Mouse (Mus musculus) liver, embryonic 15.5 days (tissue): ENCODE data around the gene Scamp3. TPM values are rescaled to one million over a fixed set of nuclear protein-coding genes. Genes with fewer than 3 reads are reported as not detected.
A peak's percentile ranks its signal among the peaks of the same experiment; 100 is the strongest.
"Not testable (repeated sequence)": the region's sequence is repeated elsewhere in the genome, so short reads cannot be mapped to it uniquely, and the experiment has no call there.

Experiments
- ATAC-seq: fragments of 200-750 bp; cut with Nextera tagmentation; 2 replicates; pipeline ENCODE4 v1.8.0; 2017; ENCODE audit warnings: moderate number of reproducible peaks, mild to moderate bottlenecking, moderate library complexity; ENCODE audit not compliant: insufficient read depth
- H3K27ac ChIP-seq: fragments of 300-500 bp; sonication (generic); replicated peaks from 2 replicates; pipeline ENCODE4 v1.5.1; 2015; ENCODE audit warnings: mild to moderate bottlenecking, inconsistent platforms
- H3K27me3 ChIP-seq: fragments of 300-500 bp; sonication (generic); 2 replicates; pipeline ENCODE4 v1.6.1; 2015; ENCODE audit warnings: mild to moderate bottlenecking, inconsistent platforms
- H3K36me3 ChIP-seq: fragments of 300-500 bp; sonication (generic); replicated peaks from 2 replicates; pipeline ENCODE4 v1.6.1; 2015; ENCODE audit warnings: moderate library complexity, mild to moderate bottlenecking, inconsistent platforms
- H3K4me1 ChIP-seq: fragments of 300-500 bp; sonication (generic); replicated peaks from 2 replicates; pipeline ENCODE4 v1.6.1; 2015; ENCODE audit warnings: inconsistent platforms
- H3K4me2 ChIP-seq: fragments of 300-500 bp; sonication (generic); 2 replicates; pipeline ENCODE4 v1.6.1; 2015; ENCODE audit warnings: moderate library complexity, mild to moderate bottlenecking, inconsistent platforms
- H3K4me3 ChIP-seq: fragments of 300-500 bp; sonication (generic); replicated peaks from 2 replicates; pipeline ENCODE4 v1.5.1; 2015; ENCODE audit warnings: mild to moderate bottlenecking, inconsistent platforms
- H3K9ac ChIP-seq: fragments of 300-500 bp; sonication (generic); 2 replicates; pipeline ENCODE4 v1.6.1; 2015; ENCODE audit warnings: moderate library complexity, mild to moderate bottlenecking, inconsistent platforms
- H3K9me3 ChIP-seq: fragments of 300-500 bp; sonication (generic); replicated peaks from 2 replicates; pipeline ENCODE4 v1.6.1; 2016; ENCODE audit warnings: inconsistent platforms
- WGBS: fragments of 180-500 bp; shearing (Covaris S2); methylation state at CpG from one replicate; pipeline ENCODE4 v1.1.7; 2015; ENCODE audit warnings: mixed read lengths; ENCODE audit not compliant: insufficient replicate concordance; 5-methylcytosine and 5-hydroxymethylcytosine counted together
- polyA plus RNA-seq: library from polyadenylated mRNA; unstranded; fragments of >200 nt; fragmentation: Nextera tagmentation; extraction: Ambion mirVana; gene quantifications from 2 replicates; pipeline ENCODE4 v1.2.1, GENCODE M21; 2015

Scamp3 gene
- polyA plus RNA-seq, 1 experiment from 2014 or later: 53.0 TPM

- Histone ChIP-seq H3K4me3 (peak overlapping the region; percentile 49), H3K4me1 (peaks cover 86% of the 10 kb centered on the region), H3K4me2 (peak overlapping the region; percentile 85), H3K27ac (peak overlapping the region; percentile 80), H3K27me3 (peaks cover 34% of the 10 kb centered on the region), H3K9ac (peak overlapping the region; percentile 44; the same call in 1 of the 2 replicates), H3K9me3 (no peaks in the 10 kb centered on the region), H3K36me3 (peaks cover 41% of the 10 kb centered on the region)
- 17% methylated on average over 26 of the region's 26 CpGs for WGBS
- peak; percentile 88 for ATAC-seq
Observed at GRCm38 (mm10) chr3:89147101-89147978, 29.9 kb upstream of the Scamp3 start.

- peak overlapping the region; percentile 49 for H3K4me3 ChIP-seq
- no peaks in the 10 kb centered on the region for H3K9me3 ChIP-seq
- peaks cover 40% of the 10 kb centered on the region for H3K27me3 ChIP-seq
- peaks cover 84% of the 10 kb centered on the region for H3K4me1 ChIP-seq
- peak overlapping the region; percentile 44; the same call in 1 of the 2 replicates for H3K9ac ChIP-seq
- H3K4me2 ChIP-seq: peak overlapping the region; percentile 85
- H3K27ac ChIP-seq: peak overlapping the region; percentile 80
- peak; percentile 42; the same call in 1 of the 2 replicates for ATAC-seq
- 15% methylated on average over 15 of the region's 15 CpGs for WGBS
- peaks cover 35% of the 10 kb centered on the region for H3K36me3 ChIP-seq
Observed at GRCm38 (mm10) chr3:89147979-89148311, 29.3 kb upstream of the Scamp3 start.

DNA sequence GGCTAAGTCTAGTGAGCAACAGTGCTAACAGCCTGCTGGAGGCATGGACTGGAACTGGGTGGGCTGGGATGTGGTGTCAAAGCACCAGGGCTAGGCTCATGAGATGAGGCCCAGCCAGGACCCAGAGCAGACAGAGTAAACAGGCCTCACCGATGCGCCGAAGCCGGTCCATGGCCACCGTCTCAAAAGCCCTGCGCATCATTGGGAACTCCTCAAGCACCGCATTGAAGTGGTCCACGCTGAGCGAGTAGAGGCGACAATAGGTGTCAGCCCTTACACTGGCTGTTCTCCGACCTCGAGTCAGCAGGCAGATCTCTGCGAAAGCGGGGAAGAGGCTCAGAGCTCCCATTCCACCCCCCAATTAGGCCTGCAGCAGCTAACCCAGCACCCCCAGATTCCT is 28.7 kb upstream of the Scamp3 start:
- no peak for ATAC-seq
- Histone ChIP-seq H3K9me3 (no peaks in the 10 kb centered on the region), H3K27me3 (peaks cover 44% of the 10 kb centered on the region), H3K4me2 (peak overlapping the region; percentile 85), H3K4me3 (no peak overlapping the region), H3K36me3 (peaks cover 29% of the 10 kb centered on the region), H3K4me1 (peaks cover 79% of the 10 kb centered on the region), H3K9ac (no peak overlapping the region), H3K27ac (peak overlapping the region; percentile 80; the same call in 1 of the 2 replicates)
- 76% methylated on average over 14 of the region's 14 CpGs for WGBS

- Histone ChIP-seq H3K27ac (no peak overlapping the region), H3K4me2 (0 out of 2 replicates have a peak overlapping the region, but pooled peaks have one; percentile 0), H3K36me3 (no peaks in the 10 kb centered on the region), H3K27me3 (peaks cover 51% of the 10 kb centered on the region), H3K9ac (no peak overlapping the region), H3K9me3 (no peaks in the 10 kb centered on the region), H3K4me1 (peaks cover 46% of the 10 kb centered on the region), H3K4me3 (no peak overlapping the region)
- ATAC-seq: 0 out of 2 replicates have a peak, but pooled peaks have one; percentile 4
- 35% methylated on average over 17 of the region's 17 CpGs for WGBS
Observed at GRCm38 (mm10) chr3:89152084-89152835, 25.0 kb upstream of the Scamp3 start.

DNA sequence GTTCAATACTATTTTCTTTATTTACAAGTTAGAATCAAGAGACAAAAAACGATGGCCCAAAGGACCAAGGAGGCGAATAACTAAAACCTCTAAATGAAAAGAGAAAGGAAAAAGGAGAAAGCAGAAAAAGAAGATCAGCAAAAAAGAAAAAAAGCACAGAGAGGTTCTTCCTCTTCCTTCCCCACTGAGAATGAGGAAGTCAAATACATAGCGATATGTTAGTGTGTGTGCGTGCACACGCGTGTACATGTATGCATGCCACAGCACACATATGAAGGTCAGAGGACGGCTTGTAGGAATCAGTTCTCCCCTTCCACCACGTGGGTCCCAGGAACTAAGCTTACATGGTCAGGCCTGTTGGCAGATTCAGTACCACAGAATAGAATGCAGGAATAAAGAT is 20.3 kb upstream of the Scamp3 start:
- no peaks in the 10 kb centered on the region for H3K36me3 ChIP-seq
- 66% methylated on average over 8 of the region's 8 CpGs for WGBS
- peaks cover 52% of the 10 kb centered on the region for H3K27me3 ChIP-seq
- no peak overlapping the region for H3K4me2 ChIP-seq
- H3K27ac ChIP-seq: no peak overlapping the region
- H3K4me3 ChIP-seq: no peak overlapping the region
- no peak for ATAC-seq
- no peaks in the 10 kb centered on the region for H3K9me3 ChIP-seq
- peaks cover 27% of the 10 kb centered on the region for H3K4me1 ChIP-seq
- no peak overlapping the region for H3K9ac ChIP-seq

DNA sequence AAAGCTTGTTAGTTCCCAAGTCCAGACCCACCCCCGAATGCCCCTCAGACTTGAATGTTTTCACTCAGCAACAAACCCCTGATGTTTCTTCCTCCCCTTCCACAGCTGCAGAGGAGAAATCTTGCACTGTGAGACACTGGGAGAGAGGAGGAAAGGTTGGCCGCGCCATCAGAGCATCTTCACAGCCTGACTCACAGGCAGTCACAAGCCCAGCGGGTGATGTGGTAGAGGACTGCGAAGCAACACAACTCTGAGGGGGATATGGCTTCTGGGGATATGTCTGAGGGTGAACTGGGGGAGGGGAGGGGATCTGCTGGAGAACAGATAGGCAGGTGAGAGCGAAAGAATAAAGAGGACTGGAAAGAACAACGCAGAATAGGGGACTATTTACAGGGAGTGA is 18.6 kb upstream of the Scamp3 start:
- Histone ChIP-seq H3K4me2 (no peak overlapping the region; the same call in 1 of the 2 replicates), H3K36me3 (no peaks in the 10 kb centered on the region), H3K9ac (no peak overlapping the region), H3K9me3 (no peaks in the 10 kb centered on the region), H3K4me1 (peaks cover 19% of the 10 kb centered on the region), H3K27me3 (peaks cover 42% of the 10 kb centered on the region), H3K27ac (no peak overlapping the region), H3K4me3 (no peak overlapping the region; the same call in 1 of the 2 replicates)
- 19% methylated on average over 7 of the region's 7 CpGs for WGBS
- no peak for ATAC-seq

DNA sequence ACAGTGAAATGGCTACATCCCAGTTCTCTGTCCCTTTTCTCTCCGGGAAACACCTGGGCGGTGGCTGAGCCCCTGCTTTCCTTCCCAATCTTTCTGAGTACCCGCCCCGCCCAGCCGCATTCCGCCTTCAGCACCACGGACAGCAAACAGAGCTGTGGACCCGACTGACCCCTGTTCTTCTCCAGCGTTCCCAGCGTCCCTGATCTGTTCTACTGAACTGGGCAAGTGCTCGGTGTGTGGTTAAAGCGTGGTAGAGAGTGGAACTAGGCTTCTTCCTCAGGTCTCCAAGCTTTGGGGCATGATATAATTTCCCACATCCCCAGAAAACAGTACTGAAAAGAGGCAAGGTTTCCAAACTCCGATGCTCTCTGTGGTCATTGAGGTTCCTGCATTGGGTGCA is 18.1 kb upstream of the Scamp3 start:
- Histone ChIP-seq H3K4me1 (peaks cover 25% of the 10 kb centered on the region), H3K36me3 (no peaks in the 10 kb centered on the region), H3K4me2 (peak overlapping the region; percentile 99), H3K9ac (no peak overlapping the region), H3K4me3 (peak overlapping the region; percentile 60), H3K27me3 (peaks cover 40% of the 10 kb centered on the region), H3K9me3 (no peaks in the 10 kb centered on the region), H3K27ac (no peak overlapping the region)
- 1% methylated on average over 13 of the region's 13 CpGs for WGBS
- ATAC-seq: peak; percentile 27; the same call in 1 of the 2 replicates

DNA sequence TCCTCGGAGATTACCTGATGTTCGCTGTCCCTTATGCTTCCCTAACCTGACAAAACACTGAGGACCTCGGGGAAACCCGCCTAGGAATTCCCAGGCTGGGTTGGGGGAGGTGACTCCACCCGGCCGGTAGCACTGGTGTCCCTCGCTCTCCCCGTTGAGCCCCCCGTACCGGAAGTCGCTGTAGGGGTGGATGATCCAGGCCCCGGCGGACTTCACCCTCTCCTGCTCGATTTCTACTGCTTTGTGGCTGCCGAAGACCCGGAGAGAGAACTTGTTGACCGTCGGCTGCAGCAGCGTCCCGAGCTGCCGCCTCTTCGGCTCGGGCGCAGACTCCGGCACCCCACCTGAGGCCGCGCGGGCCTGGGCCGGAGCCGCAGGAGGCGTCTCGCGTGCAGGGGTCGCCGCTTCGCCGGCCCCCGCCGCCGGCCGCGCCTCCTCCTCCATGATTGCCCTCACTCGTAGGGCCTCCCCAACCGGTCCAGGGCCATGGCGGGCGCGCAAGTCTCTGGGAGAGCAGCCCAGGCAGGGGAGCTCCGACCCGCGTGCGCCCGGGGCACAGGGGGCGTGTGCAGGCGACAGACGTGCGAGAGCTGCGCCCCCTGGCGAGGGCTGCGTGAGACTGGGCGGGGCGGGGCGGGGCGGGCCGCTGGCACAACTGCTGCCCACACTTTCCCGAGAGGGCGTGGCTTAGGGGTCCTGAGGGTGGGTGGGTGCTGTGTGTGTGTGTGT is 17.5 kb upstream of the Scamp3 start, which contains the start of gene Hcn3:
Hcn3 (minus strand) TSS at position 581 of the 729 bp plus-strand sequence.
- peak within 1 kb of the TSS; percentile 51 for H3K9ac ChIP-seq

GRCm38 (mm10) chr3:89161207-89161606 is 16.1 kb upstream of the Scamp3 start:
- H3K9me3 ChIP-seq, ATAC-seq: not testable (repeated sequence)

More for the DNA sequence above, 17.5 kb upstream of the Scamp3 start, which contains the start of gene Hcn3:
- no peaks in the 10 kb centered on the region for H3K36me3 ChIP-seq
- H3K4me1 ChIP-seq: peaks cover 28% of the 10 kb centered on the region
- H3K27ac ChIP-seq: no peak within 1 kb of the TSS
- no peaks in the 10 kb centered on the region for H3K9me3 ChIP-seq
- ATAC-seq: peak; percentile 14; the same call in 1 of the 2 replicates
- peak within 1 kb of the TSS; percentile 60 for H3K4me3 ChIP-seq
- peaks cover 38% of the 10 kb centered on the region for H3K27me3 ChIP-seq
- WGBS: under 1% methylated on average over 56 of the region's 66 CpGs
- peak within 1 kb of the TSS; percentile 99 for H3K4me2 ChIP-seq

GRCm38 (mm10) chr3:89161786-89162185 is 15.5 kb upstream of the Scamp3 start:
- Histone ChIP-seq H3K27ac (no peak overlapping the region), H3K9ac (no peak overlapping the region), H3K27me3 (peaks cover 32% of the 10 kb centered on the region), H3K4me3 (no peak overlapping the region), H3K4me2 (no peak overlapping the region), H3K36me3 (peaks cover 1% of the 10 kb centered on the region), H3K9me3 (no peaks in the 10 kb centered on the region), H3K4me1 (peaks cover 44% of the 10 kb centered on the region)
- no peak for ATAC-seq
- 68% methylated on average over 4 of the region's 4 CpGs for WGBS

More at GRCm38 (mm10) chr3:89161207-89161606, 16.1 kb upstream of the Scamp3 start:
- Histone ChIP-seq H3K4me1 (peaks cover 39% of the 10 kb centered on the region), H3K27me3 (peaks cover 33% of the 10 kb centered on the region)
- not testable (repeated sequence) for H3K27ac ChIP-seq, H3K36me3 ChIP-seq, H3K9ac ChIP-seq, H3K4me3 ChIP-seq, H3K4me2 ChIP-seq
